Mouse (Mus musculus): ENCODE measurements at regions not wholly inside any gene's neighbourhood (a gene's known extent, or its start where the extent isn't known, plus 50 kb on each side); places are given as distances from the start of the nearest gene placed in this dataset.
A peak's percentile ranks its signal among the peaks of the same experiment; 100 is the strongest.
"Not testable (repeated sequence)": the region's sequence is repeated elsewhere in the genome, so short reads cannot be mapped to it uniquely, and the experiment has no call there.

- Histone ChIP-seq H3K9me3 (replicated peaks; ENCODE audit: control insufficient read depth, low read length) (no peaks in the 10 kb centered on the region), H3K27me3 (ENCODE audit: control insufficient read depth, insufficient read depth, low read length) (no peaks in the 10 kb centered on the region), H3K4me3 (ENCODE audit: low read depth, low read length) (no peak overlapping the region), H3K4me1 (ENCODE audit: control insufficient read depth, insufficient read depth, low read length) (no peaks in the 10 kb centered on the region), H3K27ac (replicated peaks; ENCODE audit: low read depth, low read length) (no peak overlapping the region), H3K36me3 (replicated peaks; ENCODE audit: control insufficient read depth, insufficient read depth, low read depth, low read length) (no peaks in the 10 kb centered on the region), H3K4me2 (ENCODE audit: low read depth, low read length) (no peak overlapping the region), H3K9ac (replicated peaks; ENCODE audit: low read length) (no peak overlapping the region)
- 64% methylated on average over 1 of the region's 1 CpGs for WGBS
- no peak for ATAC-seq (replicated peaks; ENCODE audit: insufficient number of reproducible peaks, low FRiP score, low TSS enrichment, low read depth)
- DNase-seq (ENCODE audit: low spot score), result no peak
Measured at GRCm38 (mm10) chr16:55589382-55589956, 249.2 kb downstream of the Nfkbiz start.

DNA sequence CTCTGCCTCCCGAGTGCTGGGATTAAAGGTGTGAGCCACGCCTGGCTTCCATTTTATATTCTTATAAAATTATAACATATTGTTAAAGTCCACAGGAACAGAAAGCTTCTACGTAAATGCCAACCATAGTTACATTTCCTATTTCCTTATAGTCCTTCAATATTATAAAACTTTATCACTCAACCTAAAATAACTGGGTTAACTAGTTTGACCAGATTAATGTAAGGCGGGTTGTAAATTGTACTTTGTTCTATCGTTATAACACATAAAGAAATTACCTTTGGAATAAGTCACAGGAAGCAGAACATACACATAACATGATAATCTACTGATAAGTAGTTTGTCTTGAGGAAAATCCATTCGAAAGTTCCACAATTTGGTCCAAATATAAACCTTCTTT lies 251.6 kb downstream of the Nfkbiz start:
- Histone ChIP-seq H3K4me2 (ENCODE audit: low read depth, low read length) (no peak overlapping the region), H3K4me3 (ENCODE audit: low read depth, low read length) (no peak overlapping the region), H3K9ac (replicated peaks; ENCODE audit: low read length) (no peak overlapping the region), H3K36me3 (replicated peaks; ENCODE audit: control insufficient read depth, insufficient read depth, low read depth, low read length) (no peaks in the 10 kb centered on the region), H3K27ac (replicated peaks; ENCODE audit: low read depth, low read length) (no peak overlapping the region), H3K4me1 (ENCODE audit: control insufficient read depth, insufficient read depth, low read length) (no peaks in the 10 kb centered on the region), H3K9me3 (replicated peaks; ENCODE audit: control insufficient read depth, low read length) (no peaks in the 10 kb centered on the region), H3K27me3 (ENCODE audit: control insufficient read depth, insufficient read depth, low read length) (no peaks in the 10 kb centered on the region)
- 88% methylated on average over 6 of the region's 6 CpGs for WGBS
- ATAC-seq (replicated peaks; ENCODE audit: insufficient number of reproducible peaks, low FRiP score, low TSS enrichment, low read depth), result no peak
- no peak for DNase-seq (ENCODE audit: low spot score)

GRCm38 (mm10) chr16:55582906-55583305 lies 255.8 kb downstream of the Nfkbiz start:
- H3K4me1 ChIP-seq (ENCODE audit: control insufficient read depth, insufficient read depth, low read length), result no peaks in the 10 kb centered on the region
- no peak overlapping the region for H3K9ac ChIP-seq (replicated peaks; ENCODE audit: low read length)
- ATAC-seq (replicated peaks; ENCODE audit: insufficient number of reproducible peaks, low FRiP score, low TSS enrichment, low read depth), result no peak
- no peak overlapping the region for H3K27ac ChIP-seq (replicated peaks; ENCODE audit: low read depth, low read length)
- no peaks in the 10 kb centered on the region for H3K9me3 ChIP-seq (replicated peaks; ENCODE audit: control insufficient read depth, low read length)
- no peak overlapping the region for H3K4me3 ChIP-seq (ENCODE audit: low read depth, low read length)
- no peaks in the 10 kb centered on the region for H3K36me3 ChIP-seq (replicated peaks; ENCODE audit: control insufficient read depth, insufficient read depth, low read depth, low read length)
- H3K27me3 ChIP-seq (ENCODE audit: control insufficient read depth, insufficient read depth, low read length), result no peaks in the 10 kb centered on the region
- 52% methylated on average over 3 of the region's 3 CpGs for WGBS
- DNase-seq (ENCODE audit: low spot score), result peak; percentile 4
- H3K4me2 ChIP-seq (ENCODE audit: low read depth, low read length), result no peak overlapping the region

GRCm38 (mm10) chr16:55582029-55582428 lies 256.7 kb downstream of the Nfkbiz start:
- 94% methylated on average over 7 of the region's 7 CpGs for WGBS
- Histone ChIP-seq H3K4me2 (ENCODE audit: low read depth, low read length) (no peak overlapping the region), H3K4me1 (ENCODE audit: control insufficient read depth, insufficient read depth, low read length) (no peaks in the 10 kb centered on the region), H3K36me3 (replicated peaks; ENCODE audit: control insufficient read depth, insufficient read depth, low read depth, low read length) (no peaks in the 10 kb centered on the region), H3K4me3 (ENCODE audit: low read depth, low read length) (no peak overlapping the region), H3K9ac (replicated peaks; ENCODE audit: low read length) (no peak overlapping the region), H3K9me3 (replicated peaks; ENCODE audit: control insufficient read depth, low read length) (no peaks in the 10 kb centered on the region), H3K27ac (replicated peaks; ENCODE audit: low read depth, low read length) (no peak overlapping the region), H3K27me3 (ENCODE audit: control insufficient read depth, insufficient read depth, low read length) (no peaks in the 10 kb centered on the region)
- DNase-seq (ENCODE audit: low spot score) (no peak), ATAC-seq (replicated peaks; ENCODE audit: insufficient number of reproducible peaks, low FRiP score, low TSS enrichment, low read depth) (no peak)

GRCm38 (mm10) chr16:55580827-55581226 lies 257.9 kb downstream of the Nfkbiz start:
- Histone ChIP-seq H3K4me2 (ENCODE audit: low read depth, low read length) (no peak overlapping the region), H3K4me1 (ENCODE audit: control insufficient read depth, insufficient read depth, low read length) (no peaks in the 10 kb centered on the region), H3K27me3 (ENCODE audit: control insufficient read depth, insufficient read depth, low read length) (no peaks in the 10 kb centered on the region), H3K36me3 (replicated peaks; ENCODE audit: control insufficient read depth, insufficient read depth, low read depth, low read length) (no peaks in the 10 kb centered on the region), H3K9ac (replicated peaks; ENCODE audit: low read length) (no peak overlapping the region), H3K4me3 (ENCODE audit: low read depth, low read length) (no peak overlapping the region), H3K27ac (replicated peaks; ENCODE audit: low read depth, low read length) (no peak overlapping the region), H3K9me3 (replicated peaks; ENCODE audit: control insufficient read depth, low read length) (no peaks in the 10 kb centered on the region)
- ATAC-seq (replicated peaks; ENCODE audit: insufficient number of reproducible peaks, low FRiP score, low TSS enrichment, low read depth), result no peak
- no peak for DNase-seq (ENCODE audit: low spot score)
- 87% methylated on average over 4 of the region's 4 CpGs for WGBS

DNA sequence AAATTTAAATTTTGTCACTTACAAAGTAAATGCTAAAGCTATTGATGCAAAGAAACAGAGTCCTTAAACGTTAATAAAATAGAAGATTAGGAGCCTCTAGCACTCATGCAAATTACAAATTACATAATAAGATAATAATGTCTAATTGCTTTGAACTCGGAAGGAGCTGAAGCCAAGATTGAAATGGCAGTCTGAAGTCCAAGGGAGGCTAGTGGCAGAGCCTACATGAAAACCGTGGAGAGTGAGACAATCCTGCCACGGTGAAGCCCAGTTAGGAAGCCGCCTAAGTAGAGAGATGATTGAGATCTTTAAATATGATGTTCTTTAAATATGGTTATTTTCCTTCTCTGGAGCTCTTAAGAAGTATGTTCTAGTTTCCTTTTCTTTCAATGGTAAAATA lies 260.0 kb downstream of the Nfkbiz start:
- Histone ChIP-seq H3K27me3 (ENCODE audit: control insufficient read depth, insufficient read depth, low read length) (no peaks in the 10 kb centered on the region), H3K36me3 (replicated peaks; ENCODE audit: control insufficient read depth, insufficient read depth, low read depth, low read length) (no peaks in the 10 kb centered on the region), H3K4me2 (ENCODE audit: low read depth, low read length) (no peak overlapping the region), H3K27ac (replicated peaks; ENCODE audit: low read depth, low read length) (no peak overlapping the region), H3K9me3 (replicated peaks; ENCODE audit: control insufficient read depth, low read length) (no peaks in the 10 kb centered on the region), H3K9ac (replicated peaks; ENCODE audit: low read length) (no peak overlapping the region), H3K4me1 (ENCODE audit: control insufficient read depth, insufficient read depth, low read length) (no peaks in the 10 kb centered on the region), H3K4me3 (ENCODE audit: low read depth, low read length) (no peak overlapping the region)
- WGBS, result 71% methylated on average over 5 of the region's 5 CpGs
- ATAC-seq (replicated peaks; ENCODE audit: insufficient number of reproducible peaks, low FRiP score, low TSS enrichment, low read depth), result no peak
- DNase-seq (ENCODE audit: low spot score), result no peak

DNA sequence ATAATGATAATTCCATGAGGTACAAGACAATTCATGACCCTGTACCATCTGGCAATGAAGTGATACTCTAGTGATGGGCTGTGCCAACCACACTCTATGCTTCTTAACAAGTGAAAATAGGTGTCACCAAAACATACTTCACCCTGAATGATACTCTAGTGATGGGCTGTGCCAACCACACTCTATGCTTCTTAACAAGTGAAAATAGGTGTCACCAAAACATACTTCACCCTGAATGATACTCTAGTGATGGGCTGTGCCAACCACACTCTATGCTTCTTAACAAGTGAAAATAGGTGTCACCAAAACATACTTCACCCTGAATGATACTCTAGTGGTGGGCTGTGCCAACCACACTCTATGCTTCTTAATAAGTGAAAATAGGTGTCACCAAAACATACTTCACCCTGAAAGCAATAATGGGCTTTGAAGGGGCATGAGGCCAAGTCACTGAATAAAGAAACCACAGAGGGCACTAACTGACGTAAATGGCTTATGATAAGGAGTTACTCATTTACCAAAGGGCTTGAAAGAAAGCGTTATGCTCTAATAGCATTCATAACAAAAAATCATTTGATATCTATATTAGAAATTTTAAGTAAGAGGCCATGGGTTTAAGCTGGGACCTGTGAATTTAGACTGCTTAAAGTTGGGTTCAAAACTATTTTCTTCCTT lies 263.0 kb downstream of the Nfkbiz start:
- not testable (repeated sequence) for H3K4me2 ChIP-seq (ENCODE audit: low read depth, low read length); H3K36me3 ChIP-seq (replicated peaks; ENCODE audit: control insufficient read depth, insufficient read depth, low read depth, low read length); H3K9me3 ChIP-seq (replicated peaks; ENCODE audit: control insufficient read depth, low read length); H3K27ac ChIP-seq (replicated peaks; ENCODE audit: low read depth, low read length); H3K4me3 ChIP-seq (ENCODE audit: low read depth, low read length); DNase-seq (ENCODE audit: low spot score); ATAC-seq (replicated peaks; ENCODE audit: insufficient number of reproducible peaks, low FRiP score, low TSS enrichment, low read depth); H3K9ac ChIP-seq (replicated peaks; ENCODE audit: low read length); H3K27me3 ChIP-seq (ENCODE audit: control insufficient read depth, insufficient read depth, low read length); H3K4me1 ChIP-seq (ENCODE audit: control insufficient read depth, insufficient read depth, low read length)
- WGBS, result 84% methylated on average over 2 of the region's 2 CpGs

DNA sequence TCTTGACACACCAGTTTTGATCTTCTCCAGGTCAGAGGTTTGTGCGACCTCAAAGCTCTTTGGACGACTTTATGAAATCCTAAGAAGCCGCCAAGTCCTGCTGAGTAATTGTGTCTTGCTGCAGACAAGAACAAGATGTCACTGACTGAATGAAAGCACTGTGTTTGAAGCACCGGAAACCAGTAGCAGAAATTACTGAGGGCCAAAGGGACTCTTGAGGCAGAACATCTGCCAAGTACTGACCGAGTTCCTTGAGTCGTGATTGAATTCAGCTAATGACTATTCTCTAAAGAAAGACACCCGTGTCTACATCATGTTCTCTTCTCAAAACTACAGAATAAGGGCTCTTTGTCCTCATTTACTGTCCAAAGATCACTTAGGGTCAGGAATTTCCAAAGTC lies 267.6 kb downstream of the Nfkbiz start:
- no peaks in the 10 kb centered on the region for H3K4me1 ChIP-seq (ENCODE audit: control insufficient read depth, insufficient read depth, low read length)
- DNase-seq (ENCODE audit: low spot score) (no peak), ATAC-seq (replicated peaks; ENCODE audit: insufficient number of reproducible peaks, low FRiP score, low TSS enrichment, low read depth) (no peak)
- H3K27ac ChIP-seq (replicated peaks; ENCODE audit: low read depth, low read length), result no peak overlapping the region
- no peak overlapping the region for H3K4me2 ChIP-seq (ENCODE audit: low read depth, low read length)
- WGBS, result 45% methylated on average over 7 of the region's 7 CpGs
- no peaks in the 10 kb centered on the region for H3K27me3 ChIP-seq (ENCODE audit: control insufficient read depth, insufficient read depth, low read length)
- H3K4me3 ChIP-seq (ENCODE audit: low read depth, low read length), result no peak overlapping the region
- H3K36me3 ChIP-seq (replicated peaks; ENCODE audit: control insufficient read depth, insufficient read depth, low read depth, low read length), result no peaks in the 10 kb centered on the region
- H3K9ac ChIP-seq (replicated peaks; ENCODE audit: low read length), result no peak overlapping the region
- no peaks in the 10 kb centered on the region for H3K9me3 ChIP-seq (replicated peaks; ENCODE audit: control insufficient read depth, low read length)
